Mouse (Mus musculus): Measurements from ENCODE around the gene Plcb4. TPM values are rescaled to one million over a fixed set of nuclear protein-coding genes. Genes with fewer than 3 reads are reported as not detected.
"Not testable (repeated sequence)": the region's sequence is repeated elsewhere in the genome, so short reads cannot be mapped to it uniquely, and the experiment has no call there.

The Plcb4 gene
- total and polyA plus RNA-seq, 3 experiments = not detected

DNA sequence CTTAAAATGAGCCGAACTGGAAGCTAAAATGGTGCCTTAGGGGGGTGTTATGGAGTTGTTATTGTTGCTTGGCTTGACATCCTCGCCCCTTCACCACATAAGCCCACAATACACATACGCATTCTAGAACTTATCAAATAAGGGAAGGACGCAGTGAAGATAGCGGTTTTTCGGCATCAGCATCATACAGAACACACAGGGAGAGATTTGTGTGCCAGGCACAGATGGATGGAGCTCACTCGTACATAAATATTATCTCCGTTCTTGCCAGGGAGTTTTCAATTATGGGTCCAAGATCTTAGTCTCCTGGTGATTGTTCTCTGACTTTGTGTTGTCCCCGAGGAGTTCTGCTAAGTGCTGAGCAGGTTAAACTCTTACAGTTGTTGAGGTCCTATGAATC, 50.0 kb downstream of the Plcb4 start:
- H3K4me2 ChIP-seq (ENCODE audit: insufficient read depth, low read depth, poor library complexity, severe bottlenecking) = no peak overlapping the region
- H3K36me3 ChIP-seq (replicated peaks in 1 of 2; ENCODE audit: control insufficient read depth in 1 of 2, insufficient read depth in 1 of 2, low read length in 1 of 2) = no peaks in the 10 kb centered on the region
- dilution Hi-C loops (cut with MboI; ENCODE audit: extremely low pct_ligation_motif_present, extremely low pct_unique_long_range_greater_than_20kb, low sequenced_read_pairs) (no loop called here), in situ Hi-C loops (cut with MboI; ENCODE audit: low pct_ligation_motif_present, low pct_unique_long_range_greater_than_20kb, low sequenced_read_pairs) (no loop called here)
- H3K4me3 ChIP-seq (replicated peaks in 1 of 3; ENCODE audit: low read depth in 2 of 3, low read length in 2 of 3, poor library complexity in 1 of 3) = no peak overlapping the region
- H3K27me3 ChIP-seq (replicated peaks) = no peaks in the 10 kb centered on the region
- no peak overlapping the region for H3K9ac ChIP-seq (ENCODE audit: insufficient read depth, low read depth)
- H3K79me2 ChIP-seq (replicated peaks; ENCODE audit: control insufficient read depth, extremely low read depth, insufficient read depth, poor library complexity, severe bottlenecking) = no peaks in the 10 kb centered on the region
- DNase-seq (ENCODE audit: extremely low read depth) = no peak
- no peaks in the 10 kb centered on the region for H3K4me1 ChIP-seq (ENCODE audit: control insufficient read depth in 1 of 2, insufficient read depth in 2 of 2)
- H3K27ac ChIP-seq (ENCODE audit: insufficient read depth, low read depth) = no peak overlapping the region
- H3K9me3 ChIP-seq (replicated peaks; ENCODE audit: low read length) = peaks cover 62% of the 10 kb centered on the region
- TF ChIP-seq ZKSCAN1 (IDR thresholded peaks at IDR 0.05; ENCODE audit: borderline replicate concordance, low read depth, low read length) (no peak), MXI1 (IDR thresholded peaks at IDR 0.05; ENCODE audit: low read depth, low read length) (no peak), SIN3A (IDR thresholded peaks at IDR 0.05; ENCODE audit: low read length) (no peak), CHD2 (IDR thresholded peaks at IDR 0.05; ENCODE audit: low read length) (no peak), GABPA (IDR thresholded peaks at IDR 0.05; ENCODE audit: insufficient replicate concordance, low read depth, low read length) (no peak), RCOR1 (conservative IDR thresholded peaks at IDR 0.05; ENCODE audit: low read depth, low read length) (no peak), POLR2A (IDR thresholded peaks at IDR 0.05; ENCODE audit: low read depth, low read length) (no peak), RAD21 (IDR thresholded peaks at IDR 0.05; ENCODE audit: low read depth, low read length) (no peak), USF1 (IDR thresholded peaks at IDR 0.05; ENCODE audit: low read depth, low read length) (no peak), CTCF (conservative IDR thresholded peaks at IDR 0.05 in 1 of 2, IDR thresholded peaks at IDR 0.05 in 1 of 2; ENCODE audit: low read depth in 2 of 2, low read length in 2 of 2) (no peak), JUN (IDR thresholded peaks at IDR 0.05; ENCODE audit: insufficient read depth, low read depth, low read length) (no peak), ZC3H11A (IDR thresholded peaks at IDR 0.05; ENCODE audit: low read depth, low read length) (no peak), MEF2A (IDR thresholded peaks at IDR 0.05; ENCODE audit: borderline replicate concordance, low read depth, low read length) (no peak), NELFE (IDR thresholded peaks at IDR 0.05; ENCODE audit: low read depth, low read length) (no peak), TCF12 (IDR thresholded peaks at IDR 0.05; ENCODE audit: low read depth, low read length) (no peak), MAX (IDR thresholded peaks at IDR 0.05; ENCODE audit: low read length) (no peak)

DNA sequence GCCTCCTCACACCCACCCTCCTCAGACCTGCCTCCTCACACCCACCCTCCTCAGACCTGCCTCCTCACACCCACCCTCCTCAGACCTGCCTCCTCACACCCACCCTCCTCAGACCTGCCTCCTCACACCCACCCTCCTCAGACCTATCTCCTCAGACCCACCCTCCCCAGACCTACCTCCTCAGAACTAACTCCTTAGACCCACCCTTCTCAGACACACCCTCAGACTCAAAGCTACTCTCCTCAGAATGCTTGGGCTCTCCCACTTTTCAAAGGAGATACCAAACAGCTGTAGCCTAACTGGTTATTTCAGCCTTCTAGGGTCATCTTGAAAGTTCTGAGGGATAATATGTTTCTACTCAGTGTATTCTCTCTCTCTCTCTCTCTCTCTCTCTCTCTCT, 50.9 kb downstream of the Plcb4 start:
- H3K9ac ChIP-seq (ENCODE audit: insufficient read depth, low read depth); DNase-seq (ENCODE audit: extremely low read depth); H3K4me1 ChIP-seq (ENCODE audit: control insufficient read depth in 1 of 2, insufficient read depth in 2 of 2); H3K27ac ChIP-seq (ENCODE audit: insufficient read depth, low read depth); in situ Hi-C loops (cut with MboI; ENCODE audit: low pct_ligation_motif_present, low pct_unique_long_range_greater_than_20kb, low sequenced_read_pairs); dilution Hi-C loops (cut with MboI; ENCODE audit: extremely low pct_ligation_motif_present, extremely low pct_unique_long_range_greater_than_20kb, low sequenced_read_pairs); H3K36me3 ChIP-seq (replicated peaks in 1 of 2; ENCODE audit: control insufficient read depth in 1 of 2, insufficient read depth in 1 of 2, low read length in 1 of 2); H3K4me3 ChIP-seq (replicated peaks in 1 of 3; ENCODE audit: low read depth in 2 of 3, low read length in 2 of 3, poor library complexity in 1 of 3); H3K4me2 ChIP-seq (ENCODE audit: insufficient read depth, low read depth, poor library complexity, severe bottlenecking); H3K79me2 ChIP-seq (replicated peaks; ENCODE audit: control insufficient read depth, extremely low read depth, insufficient read depth, poor library complexity, severe bottlenecking); H3K27me3 ChIP-seq (replicated peaks): not testable (repeated sequence)
- H3K9me3 ChIP-seq (replicated peaks; ENCODE audit: low read length) = peaks cover 61% of the 10 kb centered on the region

Data from CH12.LX (cell line).